Mouse (Mus musculus) hindbrain, embryonic 10.5 days (tissue): ENCODE data around the gene Panx2. TPM values are rescaled to one million over a fixed set of nuclear protein-coding genes. Genes with fewer than 3 reads are reported as not detected.

ENCODE experiments used
- DNase-seq: peaks from one replicate; pipeline ENCODE4 v3.0.0-alpha.2; 2017; ENCODE audit warnings: low spot score
- H3K27ac ChIP-seq: fragments of 300-500 bp; sonication (generic); 2 replicates; pipeline ENCODE4 v1.5.1; 2016; ENCODE audit warnings: mild to moderate bottlenecking, moderate library complexity
- H3K27me3 ChIP-seq: fragments of 300-500 bp; sonication (generic); 2 replicates; pipeline ENCODE4 v1.6.1; 2016; ENCODE audit warnings: mild to moderate bottlenecking; ENCODE audit not compliant: poor library complexity, insufficient read depth, severe bottlenecking
- H3K36me3 ChIP-seq: fragments of 300-500 bp; sonication (generic); 2 replicates; pipeline ENCODE4 v1.6.1; 2016; ENCODE audit warnings: mild to moderate bottlenecking, moderate library complexity
- H3K4me1 ChIP-seq: fragments of 300-500 bp; sonication (generic); replicated peaks from 2 replicates; pipeline ENCODE4 v1.6.1; 2016; ENCODE audit warnings: mild to moderate bottlenecking
- H3K4me3 ChIP-seq: fragments of 300-500 bp; sonication (generic); 2 replicates; pipeline ENCODE4 v1.5.1; 2016; ENCODE audit warnings: mild to moderate bottlenecking, moderate library complexity
- H3K9me3 ChIP-seq: fragments of 300-500 bp; sonication (generic); 2 replicates; pipeline ENCODE4 v1.6.1; 2016; ENCODE audit warnings: mild to moderate bottlenecking, moderate library complexity
- WGBS: fragments of 180-500 bp; shearing (Covaris S2); methylation state at CpG from one replicate; pipeline ENCODE4 v1.1.7; 2016; 5-methylcytosine and 5-hydroxymethylcytosine counted together
- polyA plus RNA-seq: library from polyadenylated mRNA; unstranded; fragments of >200 nt; fragmentation: Nextera tagmentation; extraction: Ambion mirVana; gene quantifications from 2 replicates; pipeline ENCODE4 v1.2.1, GENCODE M21; 2016

Gene Panx2
- 0.26 and 0.56 TPM in 2 replicates for polyA plus RNA-seq

DNA sequence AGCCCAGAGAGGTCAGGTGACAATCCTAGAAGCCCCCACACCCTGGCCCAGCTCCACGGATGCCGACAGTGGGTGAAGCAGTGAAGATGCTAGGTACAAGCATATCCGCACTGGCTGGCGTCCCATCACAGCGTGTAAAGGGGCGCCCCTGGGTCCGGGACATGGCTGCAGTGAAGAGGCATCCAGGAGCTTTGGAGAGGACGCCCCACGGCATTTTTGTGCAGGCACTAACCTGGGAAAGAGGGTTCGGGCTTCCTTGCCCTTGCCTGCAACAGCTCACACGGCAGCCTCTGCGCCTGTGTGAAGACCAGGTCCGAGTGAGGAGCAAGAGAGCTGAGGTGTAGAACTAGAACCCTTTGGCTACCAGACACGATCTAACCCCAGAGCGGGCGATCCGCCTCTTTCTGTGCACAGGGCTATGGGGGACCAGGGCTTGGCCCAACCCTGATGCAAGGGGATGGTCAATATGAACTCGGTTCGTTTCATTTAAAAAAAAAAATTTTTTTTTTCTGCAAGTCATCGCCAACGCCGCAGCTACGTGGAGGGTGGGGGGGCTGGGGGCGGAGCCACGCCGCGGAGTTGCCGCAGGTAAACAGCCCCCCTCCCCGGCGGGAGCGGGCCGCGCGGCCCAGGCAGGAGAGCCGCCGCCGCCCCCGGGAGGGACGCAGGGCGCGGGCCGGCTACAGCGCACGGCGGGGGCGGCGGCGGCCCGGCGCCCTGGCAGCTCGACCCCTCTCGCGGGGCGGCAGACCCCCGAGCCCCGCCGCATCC lies at the start of gene Panx2:
Gene Panx2, plus strand, starts transcription at position 574 of the 771 bp plus-strand sequence.
- DNase-seq = peak; percentile 46
- Histone ChIP-seq H3K4me3 (peak within 1 kb of the TSS; percentile 76), H3K36me3 (no peaks in the 10 kb centered on the region), H3K27ac (peak within 1 kb of the TSS; percentile 88), H3K27me3 (peaks cover 73% of the 10 kb centered on the region), H3K4me1 (peaks cover 15% of the 10 kb centered on the region), H3K9me3 (no peaks in the 10 kb centered on the region)
- WGBS = 1% methylated on average over 50 of the region's 57 CpGs

DNA sequence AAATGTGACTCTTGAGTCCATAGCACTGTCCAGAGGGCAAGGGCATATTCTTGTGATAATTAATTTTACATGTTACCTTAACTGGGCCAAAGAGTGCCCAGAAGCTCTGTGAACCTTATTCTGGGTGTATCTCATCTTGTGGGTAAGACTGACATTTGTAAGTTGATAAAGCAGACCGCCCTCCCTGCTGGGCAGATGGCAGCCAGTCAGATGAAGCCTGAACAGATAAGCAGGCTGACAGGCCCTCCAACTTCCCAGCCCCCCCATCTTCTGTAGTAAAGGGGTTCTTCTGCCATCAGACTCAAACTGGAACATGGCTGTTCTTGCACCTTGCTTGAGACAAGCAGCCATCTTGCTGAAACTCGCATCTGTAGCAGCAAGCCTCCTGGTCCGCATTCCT lies 42.8 kb upstream of the Panx2 start:
- Histone ChIP-seq H3K27ac (no peak overlapping the region), H3K9me3 (no peaks in the 10 kb centered on the region), H3K4me1 (no peaks in the 10 kb centered on the region), H3K4me3 (no peak overlapping the region), H3K27me3 (no peaks in the 10 kb centered on the region), H3K36me3 (no peaks in the 10 kb centered on the region)
- WGBS = 93% methylated on average over 3 of the region's 3 CpGs
- DNase-seq = no peak

DNA sequence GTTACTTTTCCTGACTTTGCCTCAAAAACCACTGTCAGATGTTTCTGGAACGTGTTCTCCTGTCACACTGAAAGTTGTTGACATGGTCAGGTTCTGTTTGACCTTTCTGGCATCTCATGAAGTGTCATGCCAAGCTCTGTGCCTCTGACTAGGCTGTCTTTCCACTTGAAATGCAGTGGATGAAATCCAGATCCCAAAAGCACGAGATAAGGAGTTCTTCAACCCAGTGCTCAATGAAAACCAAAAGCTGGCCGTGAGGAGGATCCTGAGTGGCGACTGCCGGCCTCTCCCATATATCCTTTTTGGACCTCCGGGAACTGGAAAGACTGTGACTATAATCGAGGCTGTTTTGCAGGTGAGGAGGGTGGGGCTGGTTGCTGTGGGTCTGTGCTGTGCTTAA lies 39.4 kb upstream of the Panx2 start:
- H3K4me1 ChIP-seq = no peaks in the 10 kb centered on the region
- no peak overlapping the region for H3K27ac ChIP-seq
- H3K4me3 ChIP-seq = no peak overlapping the region
- H3K36me3 ChIP-seq = no peaks in the 10 kb centered on the region
- no peaks in the 10 kb centered on the region for H3K27me3 ChIP-seq
- no peak for DNase-seq
- WGBS = 87% methylated on average over 7 of the region's 7 CpGs
- H3K9me3 ChIP-seq = no peaks in the 10 kb centered on the region

DNA sequence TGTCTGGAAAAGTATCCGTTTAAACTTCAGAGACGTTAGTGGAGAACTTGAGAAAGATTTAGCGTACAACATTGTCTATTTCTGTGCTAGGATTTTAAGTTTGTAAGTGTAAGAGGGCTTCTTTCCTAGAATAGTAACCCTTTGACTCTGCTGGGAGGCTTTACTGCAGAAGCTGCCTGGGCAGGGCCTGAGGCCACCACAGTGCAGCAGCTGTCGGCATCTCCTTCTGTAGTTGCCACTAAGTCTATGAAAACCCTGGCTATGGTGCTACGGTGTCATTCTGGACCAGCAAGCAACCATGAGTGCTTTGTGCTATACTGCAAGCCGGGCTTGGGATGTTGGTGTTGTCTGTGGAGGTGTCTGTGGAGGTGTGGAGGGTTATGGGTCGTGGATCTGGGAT lies 39.0 kb upstream of the Panx2 start:
- H3K9me3 ChIP-seq = no peaks in the 10 kb centered on the region
- H3K27ac ChIP-seq = no peak overlapping the region
- no peak for DNase-seq
- no peaks in the 10 kb centered on the region for H3K27me3 ChIP-seq
- WGBS = 91% methylated on average over 7 of the region's 7 CpGs
- H3K4me1 ChIP-seq = no peaks in the 10 kb centered on the region
- H3K36me3 ChIP-seq = no peaks in the 10 kb centered on the region
- H3K4me3 ChIP-seq = no peak overlapping the region

DNA sequence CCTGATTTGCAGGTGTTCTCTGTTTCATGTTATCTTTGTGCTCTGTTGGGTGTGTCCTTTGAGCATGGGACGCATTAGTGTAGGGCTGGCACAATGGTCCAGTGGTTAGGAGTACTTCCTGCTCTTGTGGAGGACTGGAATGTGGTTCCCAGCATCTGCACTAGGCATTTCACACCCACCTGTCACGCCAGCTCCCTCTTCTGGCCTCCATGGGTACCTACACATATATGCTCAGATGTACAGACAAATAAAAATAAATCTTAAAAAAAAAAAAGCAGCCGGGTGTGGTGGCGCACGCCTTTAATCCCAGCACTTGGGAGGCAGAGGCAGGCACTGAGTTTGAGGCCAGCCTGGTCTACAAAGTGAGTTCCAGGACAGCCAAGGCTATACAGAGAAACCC lies 15.2 kb upstream of the Panx2 start:
- DNase-seq = no peak
- Histone ChIP-seq H3K27me3 (no peaks in the 10 kb centered on the region), H3K4me3 (no peak overlapping the region), H3K4me1 (no peaks in the 10 kb centered on the region), H3K27ac (no peak overlapping the region), H3K9me3 (peaks cover 9% of the 10 kb centered on the region; the same call in 1 of the 2 replicates), H3K36me3 (no peaks in the 10 kb centered on the region)
- 76% methylated on average over 5 of the region's 5 CpGs for WGBS

DNA sequence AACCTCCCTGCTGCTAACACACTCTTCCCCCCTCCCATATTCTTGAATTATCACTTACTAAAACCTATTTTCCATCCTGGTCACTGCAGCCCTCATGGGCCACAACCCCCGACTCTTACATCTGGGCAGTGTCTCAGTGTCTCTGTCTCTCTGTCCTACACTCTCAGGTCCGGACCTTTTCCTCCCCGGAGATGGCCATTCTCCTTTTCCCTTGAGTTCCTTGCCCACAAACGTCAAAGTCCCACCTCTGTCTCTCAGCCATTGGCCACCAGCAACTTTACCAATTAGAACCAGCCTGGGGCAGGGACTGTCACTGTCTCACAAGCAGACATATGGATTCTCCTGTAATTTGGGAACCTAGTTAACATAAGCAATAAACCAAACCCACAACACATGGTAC lies 13.2 kb upstream of the Panx2 start:
- Histone ChIP-seq H3K4me1 (no peaks in the 10 kb centered on the region), H3K27ac (no peak overlapping the region), H3K4me3 (no peak overlapping the region), H3K27me3 (no peaks in the 10 kb centered on the region), H3K9me3 (peaks cover 9% of the 10 kb centered on the region; the same call in 1 of the 2 replicates), H3K36me3 (no peaks in the 10 kb centered on the region)
- no peak for DNase-seq
- WGBS = 78% methylated on average over 4 of the region's 4 CpGs

DNA sequence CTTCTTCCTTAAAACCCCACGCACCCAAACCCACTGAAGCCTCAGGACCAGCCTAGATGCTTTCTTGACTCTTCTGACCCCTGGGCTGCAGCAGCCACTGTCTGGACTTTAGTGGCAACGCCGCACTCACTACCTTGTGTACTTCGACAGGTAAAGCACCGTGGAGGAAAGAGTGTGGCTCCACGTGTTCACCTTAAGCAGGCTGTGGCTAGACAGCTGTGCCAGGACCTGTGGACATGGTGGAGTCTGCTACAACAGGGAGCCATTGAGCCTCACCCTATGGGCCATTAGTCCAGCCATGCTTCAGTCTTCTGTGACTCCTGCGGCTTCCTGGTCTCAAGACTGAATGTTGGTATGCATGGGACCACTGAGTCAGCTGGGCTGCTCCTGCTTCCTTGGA lies 4.9 kb upstream of the Panx2 start:
- Histone ChIP-seq H3K27me3 (peaks cover 29% of the 10 kb centered on the region), H3K36me3 (no peaks in the 10 kb centered on the region), H3K27ac (no peak overlapping the region), H3K4me1 (peaks cover 7% of the 10 kb centered on the region), H3K9me3 (no peaks in the 10 kb centered on the region), H3K4me3 (no peak overlapping the region)
- 90% methylated on average over 7 of the region's 7 CpGs for WGBS
- DNase-seq = no peak

DNA sequence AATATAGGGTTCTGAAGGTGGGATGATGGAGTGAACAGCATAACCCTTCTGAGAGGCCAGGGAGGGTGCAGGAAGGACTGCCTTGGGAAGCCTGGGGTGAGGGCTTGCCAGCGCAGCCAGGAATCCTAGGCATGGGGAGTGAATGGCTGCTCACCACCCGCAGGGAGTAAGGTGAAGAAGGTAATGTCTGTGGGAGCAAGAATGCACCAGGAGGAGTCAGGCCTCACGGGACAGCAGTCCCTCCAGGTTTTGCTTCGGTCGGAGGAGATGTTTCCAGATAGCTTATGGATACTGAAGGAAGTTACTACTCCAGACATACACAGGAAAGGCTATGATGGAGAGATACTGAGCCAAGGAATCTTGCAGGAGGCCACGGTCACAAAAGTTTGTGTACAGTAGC lies 798 bp upstream of the Panx2 start:
- H3K9me3 ChIP-seq = no peaks in the 10 kb centered on the region
- peak overlapping the region; percentile 76 for H3K4me3 ChIP-seq
- H3K27ac ChIP-seq = no peak overlapping the region
- peaks cover 15% of the 10 kb centered on the region for H3K4me1 ChIP-seq
- no peaks in the 10 kb centered on the region for H3K36me3 ChIP-seq
- WGBS = 31% methylated on average over 6 of the region's 6 CpGs
- DNase-seq = no peak
- peaks cover 67% of the 10 kb centered on the region for H3K27me3 ChIP-seq

DNA sequence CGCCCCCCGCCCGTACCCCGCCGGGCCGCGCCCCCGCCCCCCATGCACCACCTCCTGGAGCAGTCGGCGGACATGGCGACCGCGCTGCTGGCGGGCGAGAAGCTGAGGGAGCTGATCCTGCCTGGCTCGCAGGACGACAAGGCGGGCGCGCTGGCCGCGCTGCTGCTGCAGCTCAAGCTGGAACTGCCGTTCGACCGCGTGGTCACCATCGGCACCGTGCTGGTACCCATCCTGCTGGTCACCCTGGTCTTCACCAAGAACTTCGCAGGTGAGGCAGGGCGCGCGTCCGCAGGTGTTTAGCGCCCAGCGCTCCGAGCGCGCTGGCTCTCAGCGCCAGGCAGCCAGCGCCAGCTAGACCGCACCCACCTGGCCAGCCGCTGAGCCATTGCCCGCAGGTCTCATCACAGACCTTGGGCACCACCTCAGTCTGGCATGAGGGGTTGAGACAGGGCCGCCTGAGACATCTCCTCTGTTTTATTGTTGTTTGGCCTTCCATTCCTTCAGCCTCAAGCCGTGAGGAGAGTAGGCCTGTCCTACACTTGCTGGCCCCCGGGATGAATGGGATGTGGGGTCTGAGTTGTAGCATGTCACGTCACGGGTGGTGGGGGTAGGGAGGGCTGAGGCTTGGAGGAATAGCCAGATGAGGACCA lies 623 bp downstream of the Panx2 start:
- Histone ChIP-seq H3K9me3 (no peaks in the 10 kb centered on the region), H3K4me3 (peak overlapping the region; percentile 76), H3K27me3 (peaks cover 79% of the 10 kb centered on the region), H3K4me1 (peaks cover 15% of the 10 kb centered on the region), H3K27ac (peak overlapping the region; percentile 88), H3K36me3 (no peaks in the 10 kb centered on the region)
- WGBS = 2% methylated on average over 43 of the region's 48 CpGs
- peak; percentile 61 for DNase-seq

DNA sequence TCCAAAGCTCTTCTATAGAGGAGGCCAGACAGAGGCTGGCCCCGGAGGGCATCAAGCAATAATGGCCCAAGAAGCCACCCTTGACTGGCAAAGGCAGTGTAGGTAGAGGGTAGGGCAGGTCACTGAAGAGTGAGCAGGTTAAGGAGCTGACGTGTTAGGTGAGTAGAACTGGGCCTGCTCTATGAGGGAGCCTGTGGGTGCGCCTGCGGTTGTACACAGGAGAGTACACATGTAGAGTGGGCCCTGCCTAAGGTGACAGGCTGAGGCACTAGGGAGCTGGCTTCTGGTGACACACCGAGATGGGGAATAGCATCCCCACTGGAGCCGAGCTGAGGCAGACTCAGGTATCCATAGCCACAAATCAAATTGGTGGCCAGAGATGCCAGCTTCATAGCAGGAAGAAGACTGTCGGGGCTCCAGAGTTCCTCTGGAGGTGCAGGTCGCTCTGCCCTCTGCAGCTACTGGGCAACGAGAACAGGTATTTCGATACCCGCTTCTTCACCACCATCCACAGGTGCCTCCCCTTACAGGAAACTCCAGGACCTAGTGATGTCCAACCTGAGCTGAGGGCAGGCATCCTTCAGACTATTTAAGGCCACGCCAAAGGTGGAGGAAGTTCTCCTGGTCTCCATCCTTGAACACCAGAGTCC lies 1.4 kb downstream of the Panx2 start:
- Histone ChIP-seq H3K27me3 (peaks cover 81% of the 10 kb centered on the region), H3K27ac (no peak overlapping the region), H3K4me3 (peak overlapping the region; percentile 76), H3K36me3 (no peaks in the 10 kb centered on the region), H3K4me1 (peaks cover 15% of the 10 kb centered on the region), H3K9me3 (no peaks in the 10 kb centered on the region)
- WGBS = 88% methylated on average over 12 of the region's 12 CpGs
- DNase-seq = no peak

DNA sequence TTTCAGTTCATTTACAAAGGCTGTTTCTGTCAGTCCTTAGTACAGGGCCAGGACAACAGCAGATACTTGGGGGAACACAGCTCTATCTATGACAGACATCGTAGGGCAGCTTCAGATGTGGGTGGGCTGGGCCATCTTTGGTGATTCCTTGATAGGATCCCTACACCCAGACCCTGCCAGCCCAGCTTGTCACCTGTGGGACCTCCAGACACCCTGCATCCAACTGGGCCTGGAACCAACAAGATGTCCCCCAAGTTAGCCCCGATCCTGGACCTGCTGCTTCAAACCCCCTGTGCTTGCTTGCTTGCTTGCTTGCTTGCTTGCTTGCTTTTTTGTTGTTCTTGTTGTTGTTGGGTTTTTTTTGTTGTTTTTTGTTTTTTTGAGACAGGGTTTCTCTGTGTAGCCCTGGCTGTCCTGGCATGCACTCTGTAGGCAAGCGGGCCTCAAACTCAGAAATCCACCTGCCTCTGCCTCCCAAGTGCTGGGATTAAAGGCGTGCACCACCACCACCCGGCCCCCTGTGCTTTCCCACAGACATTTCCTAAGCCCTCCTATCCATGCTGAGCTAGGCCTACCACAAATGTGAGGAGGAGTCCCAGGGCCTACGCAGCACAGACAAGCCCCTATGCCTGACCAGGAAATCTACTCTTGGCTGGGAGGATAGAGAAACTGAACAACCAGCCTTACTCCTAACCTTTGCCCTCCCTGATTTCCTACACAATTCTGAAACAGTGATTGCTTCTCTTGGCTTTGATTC lies 2.4 kb downstream of the Panx2 start:
- no peaks in the 10 kb centered on the region for H3K9me3 ChIP-seq
- no peak for DNase-seq
- no peak overlapping the region for H3K27ac ChIP-seq
- peaks cover 15% of the 10 kb centered on the region for H3K4me1 ChIP-seq
- peaks cover 91% of the 10 kb centered on the region for H3K27me3 ChIP-seq
- H3K4me3 ChIP-seq = no peak overlapping the region
- 86% methylated on average over 6 of the region's 6 CpGs for WGBS
- no peaks in the 10 kb centered on the region for H3K36me3 ChIP-seq

DNA sequence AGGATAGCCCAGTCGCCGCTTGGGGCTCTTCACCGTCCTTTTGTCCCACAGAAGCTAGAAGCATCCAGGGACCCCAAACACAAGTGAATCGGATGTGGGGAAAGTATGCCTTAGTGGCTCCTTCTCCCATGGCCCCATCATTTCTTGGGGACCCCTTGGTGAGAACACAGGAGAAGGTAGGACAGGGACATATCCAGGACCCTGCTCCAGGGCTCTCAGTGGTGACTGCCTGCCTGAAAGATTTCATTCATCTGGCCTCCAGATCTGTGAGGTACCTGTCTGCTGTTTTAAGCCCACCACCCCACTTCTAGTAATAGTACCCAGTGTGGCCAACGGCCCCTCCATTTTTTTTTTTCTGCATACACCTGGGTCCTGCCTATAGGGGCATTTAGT lies 3.0 kb downstream of the Panx2 start:
- Histone ChIP-seq H3K4me1 (peaks cover 17% of the 10 kb centered on the region), H3K36me3 (no peaks in the 10 kb centered on the region), H3K27me3 (peaks cover 92% of the 10 kb centered on the region), H3K9me3 (no peaks in the 10 kb centered on the region), H3K4me3 (no peak overlapping the region), H3K27ac (no peak overlapping the region)
- DNase-seq = no peak
- 92% methylated on average over 5 of the region's 5 CpGs for WGBS
